Mouse (Mus musculus) C2C12 (cell line): ENCODE results near the gene C130026I21Rik.
"Not testable (repeated sequence)": the region's sequence is repeated elsewhere in the genome, so short reads cannot be mapped to it uniquely, and the experiment has no call there.

Experiments used
- CEBPB ChIP-seq: IDR thresholded peaks from one replicate; pipeline ENCODE4 v1.6.1; 2011; ENCODE audit warnings: low read depth, mild to moderate bottlenecking, control low read depth, moderate library complexity
- CTCF ChIP-seq: IDR thresholded peaks from one replicate; pipeline ENCODE4 v1.5.1; 2011; ENCODE audit not compliant: control insufficient read depth, insufficient read depth, insufficient read length
- MAX ChIP-seq: IDR thresholded peaks from one replicate; pipeline ENCODE4 v1.6.1; 2011; ENCODE audit warnings: mild to moderate bottlenecking, control low read depth
- MYOD1 ChIP-seq: IDR thresholded peaks from one replicate; pipeline ENCODE4 v1.6.1; 2011; ENCODE audit warnings: low read depth; ENCODE audit not compliant: control insufficient read depth, insufficient read length
- USF1 ChIP-seq: IDR thresholded peaks from one replicate; pipeline ENCODE4 v1.6.1; 2011; ENCODE audit warnings: low read depth, mild to moderate bottlenecking, control low read depth, moderate library complexity

DNA sequence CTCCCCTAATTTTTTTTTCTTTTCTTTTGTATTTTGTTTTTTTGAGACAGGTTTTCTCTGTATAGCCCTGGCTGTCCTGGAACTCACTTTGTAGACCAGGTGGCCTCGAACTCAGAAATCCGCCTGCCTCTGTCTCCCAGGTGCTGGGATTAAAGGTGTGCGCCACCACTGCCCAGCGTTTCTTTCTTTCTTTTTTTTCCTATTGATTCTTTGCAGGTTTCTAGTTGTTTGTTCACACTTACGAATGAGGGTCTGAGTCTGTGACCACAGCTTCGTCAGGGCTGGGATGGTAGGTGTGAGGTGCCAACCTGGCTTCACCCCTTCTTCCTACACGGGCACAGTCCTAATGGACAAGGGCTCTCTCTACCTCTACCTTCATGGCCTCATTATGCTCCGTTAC, 281.3 kb downstream of the C130026I21Rik start:
- not testable (repeated sequence) for TF ChIP-seq CTCF, USF1, MYOD1, CEBPB, MAX
